Mouse (Mus musculus): ENCODE results near the gene Qprt. TPM values are rescaled to one million over a fixed set of nuclear protein-coding genes. Genes with fewer than 3 reads are reported as not detected.

Qprt gene
- total RNA-seq, 2 experiments from 2014 or later, result not detected

- intact Hi-C loops (cut with DNase I), result no loop called here
Observed at GRCm38 (mm10) chr7:127073221-127073620, 48.8 kb downstream of the Qprt start.

GRCm38 (mm10) chr7:127070871-127071413, 51.1 kb downstream of the Qprt start:
- intact Hi-C loops (cut with DNase I), result no loop called here
- no peak for DNase-seq (ENCODE audit: low spot score)

More at GRCm38 (mm10) chr7:127073221-127073620, 48.8 kb downstream of the Qprt start:
- DNase-seq (ENCODE audit: low spot score), result no peak

- intact Hi-C loops (cut with DNase I), result no loop called here
- no peak for DNase-seq (ENCODE audit: low spot score)
Observed at GRCm38 (mm10) chr7:127066317-127066716, 55.7 kb downstream of the Qprt start.

- intact Hi-C loops (cut with DNase I), result no loop called here
- DNase-seq (ENCODE audit: low spot score), result no peak
Observed at GRCm38 (mm10) chr7:127065538-127065937, 56.5 kb downstream of the Qprt start.

Other genes starting within 250 kb of the Qprt start
- 10 to 100 TPM; 43.6 to 44.6 TPM for gene Taok2, start 237.5 kb downstream of the Qprt start, total RNA-seq (2021)
- 10 to 100 TPM in 1 of 2 experiments, 1 to 10 TPM in 1; 7.6 to 11.5 TPM for gene Tmem219, start 199.3 kb downstream of the Qprt start, total RNA-seq (2021)
- 1 to 10 TPM; 5.3 to 6.8 TPM for gene Kctd13, start 193.3 kb downstream of the Qprt start, total RNA-seq (2021)
- gene Asphd1, start 172.6 kb downstream of the Qprt start, total RNA-seq (2021), result not detected
- 10 to 100 TPM in 1 of 2 experiments, 1 to 10 TPM in 1; 8.3 to 11.4 TPM for gene Sez6l2, start 171.7 kb downstream of the Qprt start, total RNA-seq (2021)
- 10 to 100 TPM; 52.0 to 56.6 TPM for gene Cdipt, start 146.3 kb downstream of the Qprt start, total RNA-seq (2021)
- gene Cdiptos, start 146.1 kb downstream of the Qprt start, total RNA-seq (2021), result under 1 TPM in 1 of 2 experiments, not detected in 1; 0.25 TPM
- 10 to 100 TPM; 44.9 to 47.3 TPM for gene Mvp, start 107.6 kb downstream of the Qprt start, total RNA-seq (2021)
- 1 to 10 TPM in 1 of 2 experiments, not detected in 1; 1.7 TPM for gene Pagr1b, start 105.7 kb downstream of the Qprt start, total RNA-seq (2021)
- gene Pagr1a, start 104.9 kb downstream of the Qprt start, total RNA-seq (2021), result 10 to 100 TPM; 12.5 to 12.9 TPM
- gene Gm42742, start 101.1 kb downstream of the Qprt start, total RNA-seq (2021), result 10 to 100 TPM; 21.5 to 22.6 TPM
- gene Prrt2, start 101.0 kb downstream of the Qprt start, total RNA-seq (2021), result 1 to 10 TPM in 1 of 2 experiments, under 1 TPM in 1; 0.60 to 1.2 TPM
- gene Maz, start 95.2 kb downstream of the Qprt start, total RNA-seq (2021), result 10 to 100 TPM; 66.7 to 69.1 TPM
- gene Kif22, start 79.8 kb downstream of the Qprt start, total RNA-seq (2021), result 1 to 10 TPM; 1.7 to 2.3 TPM
- not detected for gene Zg16, start 34.9 kb downstream of the Qprt start, total RNA-seq (2021)
- 1 to 10 TPM; 1.4 to 1.7 TPM for gene AI467606, start 30.9 kb downstream of the Qprt start, total RNA-seq (2021)
- under 1 TPM; 0.36 to 0.56 TPM for gene Spn, start 15.6 kb upstream of the Qprt start, total RNA-seq (2021)
- gene Cd2bp2, start 73.8 kb upstream of the Qprt start, total RNA-seq (2021), result 10 to 100 TPM; 35.6 to 38.1 TPM
- 10 to 100 TPM; 28.8 to 29.1 TPM for gene Tbc1d10b, start 86.2 kb upstream of the Qprt start, total RNA-seq (2021)
- gene Mylpf, start 86.7 kb upstream of the Qprt start, total RNA-seq (2021), result 1 to 10 TPM in 1 of 2 experiments, under 1 TPM in 1; 0.99 to 2.9 TPM
- gene Zfp553, start 110.8 kb upstream of the Qprt start, total RNA-seq (2021), result 1 to 10 TPM; 6.0 to 7.1 TPM
- gene Sept1, start 110.9 kb upstream of the Qprt start, total RNA-seq (2021), result 1 to 10 TPM; 3.2 to 6.7 TPM
- gene Zfp771, start 122.0 kb upstream of the Qprt start, total RNA-seq (2021), result 10 to 100 TPM; 17.1 to 20.9 TPM
- 10 to 100 TPM; 46.7 to 47.5 TPM for gene Dctpp1, start 138.5 kb upstream of the Qprt start, total RNA-seq (2021)
- gene Sephs2, start 151.8 kb upstream of the Qprt start, total RNA-seq (2021), result 10 to 100 TPM; 27.8 to 30.0 TPM
- gene Itgal, start 174.0 kb upstream of the Qprt start, total RNA-seq (2021), result 1 to 10 TPM; 1.2 to 2.0 TPM
- 10 to 100 TPM; 35.4 to 41.3 TPM for gene Zfp768, start 223.4 kb upstream of the Qprt start, total RNA-seq (2021)

All from heart, postnatal 25 days (tissue).